Mouse (Mus musculus): ENCODE data around the gene Olfr1065. TPM values are rescaled to one million over a fixed set of nuclear protein-coding genes. Genes with fewer than 3 reads are reported as not detected.

The Olfr1065 gene
- total and polyA plus RNA-seq, 3 experiments, result not detected

DNA sequence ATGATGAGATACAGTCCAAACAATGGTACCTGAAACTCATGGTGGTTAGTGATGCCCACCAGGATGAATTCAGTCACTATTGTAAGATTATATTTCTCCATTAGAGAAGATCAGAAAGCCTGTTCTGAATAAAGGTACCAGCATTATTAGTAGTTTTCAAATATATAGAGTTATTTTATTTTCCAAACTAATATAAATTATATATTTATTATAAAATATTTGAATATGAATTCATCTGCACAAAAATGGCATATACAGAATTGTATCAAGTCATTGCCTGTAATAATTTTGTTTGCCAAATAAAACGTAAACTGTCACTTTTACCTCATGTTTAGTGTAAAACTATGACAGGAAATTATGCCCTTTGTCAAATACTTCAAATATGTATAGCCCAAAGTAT, 36.4 kb downstream of the Olfr1065 start, which contains the start of gene Olfr1061:
Olfr1061 (minus strand) TSS at position 101 of the 400 bp plus-strand sequence.
- Histone ChIP-seq H3K4me3 (no peak within 1 kb of the TSS), H3K4me1 (ENCODE audit: control insufficient read depth, insufficient read depth, low read length) (no peaks in the 10 kb centered on the region), H3K27me3 (ENCODE audit: control insufficient read depth, insufficient read depth, low read length) (no peaks in the 10 kb centered on the region), H3K79me2 (replicated peaks; ENCODE audit: control insufficient read depth, insufficient read depth, low read length) (no peaks in the 10 kb centered on the region), H3K27ac (no peak within 1 kb of the TSS), H3K36me3 (ENCODE audit: control insufficient read depth, insufficient read depth, low read length) (no peaks in the 10 kb centered on the region), H3K9ac (ENCODE audit: low read depth, low read length) (no peak within 1 kb of the TSS)
- intact Hi-C loops (cut with DNase I), result no loop called here
- 45% methylated on average over 1 of the region's 1 CpGs for WGBS
- TF ChIP-seq CTCF (IDR thresholded peaks at IDR 0.05) (no peak), POLR2A (IDR thresholded peaks at IDR 0.05; ENCODE audit: insufficient read depth, low read depth, low read length) (no peak), EP300 (IDR thresholded peaks at IDR 0.05; ENCODE audit: insufficient read depth, low read depth, low read length) (no peak)
- no peak for DNase-seq

DNA sequence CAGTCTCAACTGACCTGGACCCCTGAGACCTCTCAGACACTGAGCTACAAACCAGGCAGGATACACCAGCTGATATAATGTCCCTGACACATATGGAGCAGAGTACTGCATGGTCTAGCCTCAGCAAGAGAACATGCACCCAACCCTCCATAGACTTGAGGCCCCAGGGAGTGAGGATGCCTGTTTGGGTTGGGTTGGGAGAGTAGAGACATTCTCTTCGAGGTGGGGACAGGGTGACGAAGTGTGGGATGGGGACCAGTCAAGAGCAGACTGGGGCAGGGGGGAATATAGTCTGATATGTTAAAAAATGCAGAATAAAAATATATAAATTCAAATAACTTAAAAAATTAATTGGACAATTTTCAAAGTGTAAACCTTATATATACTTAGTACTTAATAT, 55.3 kb downstream of the Olfr1065 start:
- no peaks in the 10 kb centered on the region for H3K4me1 ChIP-seq (ENCODE audit: control insufficient read depth, insufficient read depth, low read length)
- WGBS, result 54% methylated on average over 2 of the region's 2 CpGs
- H3K79me2 ChIP-seq (replicated peaks; ENCODE audit: control insufficient read depth, insufficient read depth, low read length), result no peaks in the 10 kb centered on the region
- TF ChIP-seq CTCF (IDR thresholded peaks at IDR 0.05), result no peak
- no peak for TF ChIP-seq POLR2A (IDR thresholded peaks at IDR 0.05; ENCODE audit: insufficient read depth, low read depth, low read length)
- TF ChIP-seq EP300 (IDR thresholded peaks at IDR 0.05; ENCODE audit: insufficient read depth, low read depth, low read length), result no peak
- no peak for DNase-seq
- H3K4me3 ChIP-seq, result no peak overlapping the region
- no peaks in the 10 kb centered on the region for H3K27me3 ChIP-seq (ENCODE audit: control insufficient read depth, insufficient read depth, low read length)
- H3K36me3 ChIP-seq (ENCODE audit: control insufficient read depth, insufficient read depth, low read length), result no peaks in the 10 kb centered on the region
- intact Hi-C loops (cut with DNase I), result no loop called here
- no peak overlapping the region for H3K27ac ChIP-seq
- no peak overlapping the region for H3K9ac ChIP-seq (ENCODE audit: low read depth, low read length)

Other genes with a start within 250 kb of the Olfr1065 start
- not detected for gene Olfr1045, start 247.6 kb downstream of the Olfr1065 start, total RNA-seq (2021)
- not detected in 2 replicates for gene Olfr1045, start 247.6 kb downstream of the Olfr1065 start, polyA plus RNA-seq (2012; rRNA removed)
- not detected for gene Olfr1046, start 231.3 kb downstream of the Olfr1065 start, total RNA-seq (2021)
- not detected in 2 replicates for gene Olfr1046, start 231.3 kb downstream of the Olfr1065 start, polyA plus RNA-seq (2012; rRNA removed)
- gene Olfr1047, start 219.2 kb downstream of the Olfr1065 start, total RNA-seq (2021), result not detected
- gene Olfr1047, start 219.2 kb downstream of the Olfr1065 start, polyA plus RNA-seq (2012; rRNA removed), result not detected in 2 replicates
- gene Olfr1048, start 210.3 kb downstream of the Olfr1065 start, total RNA-seq (2021), result not detected
- not detected in 2 replicates for gene Olfr1048, start 210.3 kb downstream of the Olfr1065 start, polyA plus RNA-seq (2012; rRNA removed)
- not detected for gene Olfr1049, start 192.3 kb downstream of the Olfr1065 start, total RNA-seq (2021)
- not detected in 2 replicates for gene Olfr1049, start 192.3 kb downstream of the Olfr1065 start, polyA plus RNA-seq (2012; rRNA removed)
- not detected for gene Olfr1051, start 171.5 kb downstream of the Olfr1065 start, total RNA-seq (2021)
- gene Olfr1051, start 171.5 kb downstream of the Olfr1065 start, polyA plus RNA-seq (2012; rRNA removed), result not detected in 2 replicates
- not detected for gene Olfr1052, start 158.1 kb downstream of the Olfr1065 start, total RNA-seq (2021)
- gene Olfr1052, start 158.1 kb downstream of the Olfr1065 start, polyA plus RNA-seq (2012; rRNA removed), result not detected in 2 replicates
- gene Olfr1053, start 135.3 kb downstream of the Olfr1065 start, total RNA-seq (2021), result not detected
- not detected in 2 replicates for gene Olfr1053, start 135.3 kb downstream of the Olfr1065 start, polyA plus RNA-seq (2012; rRNA removed)
- gene Olfr1054, start 115.2 kb downstream of the Olfr1065 start, total RNA-seq (2021), result not detected
- gene Olfr1054, start 115.2 kb downstream of the Olfr1065 start, polyA plus RNA-seq (2012; rRNA removed), result not detected in 2 replicates
- not detected for gene Olfr1055, start 100.3 kb downstream of the Olfr1065 start, total RNA-seq (2021)
- gene Olfr1055, start 100.3 kb downstream of the Olfr1065 start, polyA plus RNA-seq (2012; rRNA removed), result not detected in 2 replicates
- gene Olfr1056, start 88.1 kb downstream of the Olfr1065 start, total RNA-seq (2021), result not detected
- gene Olfr1056, start 88.1 kb downstream of the Olfr1065 start, polyA plus RNA-seq (2012; rRNA removed), result not detected in 2 replicates
- gene Olfr1057, start 72.2 kb downstream of the Olfr1065 start, total RNA-seq (2021), result not detected
- gene Olfr1057, start 72.2 kb downstream of the Olfr1065 start, polyA plus RNA-seq (2012; rRNA removed), result not detected in 2 replicates
- gene Olfr1058, start 62.0 kb downstream of the Olfr1065 start, total RNA-seq (2021), result not detected
- gene Olfr1058, start 62.0 kb downstream of the Olfr1065 start, polyA plus RNA-seq (2012; rRNA removed), result not detected in 2 replicates
- not detected for gene Olfr1061, start 36.5 kb downstream of the Olfr1065 start, total RNA-seq (2021)
- not detected in 2 replicates for gene Olfr1061, start 36.5 kb downstream of the Olfr1065 start, polyA plus RNA-seq (2012; rRNA removed)
- gene Olfr1062, start 23.8 kb downstream of the Olfr1065 start, total RNA-seq (2021), result not detected
- gene Olfr1062, start 23.8 kb downstream of the Olfr1065 start, polyA plus RNA-seq (2012; rRNA removed), result not detected in 2 replicates
- gene Olfr1066, start 5.7 kb upstream of the Olfr1065 start, total RNA-seq (2021), result not detected
- gene Olfr1066, start 5.7 kb upstream of the Olfr1065 start, polyA plus RNA-seq (2012; rRNA removed), result not detected in 2 replicates
- not detected for gene Olfr228, start 36.8 kb upstream of the Olfr1065 start, total RNA-seq (2021)
- not detected in 2 replicates for gene Olfr228, start 36.8 kb upstream of the Olfr1065 start, polyA plus RNA-seq (2012; rRNA removed)
- gene Olfr1076, start 57.9 kb upstream of the Olfr1065 start, total RNA-seq (2021), result not detected
- gene Olfr1076, start 57.9 kb upstream of the Olfr1065 start, polyA plus RNA-seq (2012; rRNA removed), result not detected in 2 replicates
- gene Olfr1079, start 91.9 kb upstream of the Olfr1065 start, total RNA-seq (2021), result not detected
- gene Olfr1079, start 91.9 kb upstream of the Olfr1065 start, polyA plus RNA-seq (2012; rRNA removed), result not detected in 2 replicates
- not detected for gene Olfr1080, start 107.6 kb upstream of the Olfr1065 start, total RNA-seq (2021)
- not detected in 2 replicates for gene Olfr1080, start 107.6 kb upstream of the Olfr1065 start, polyA plus RNA-seq (2012; rRNA removed)
- not detected for gene Olfr1082, start 148.4 kb upstream of the Olfr1065 start, total RNA-seq (2021)
- not detected in 2 replicates for gene Olfr1082, start 148.4 kb upstream of the Olfr1065 start, polyA plus RNA-seq (2012; rRNA removed)
- not detected for gene Olfr1084, start 189.1 kb upstream of the Olfr1065 start, total RNA-seq (2021)
- gene Olfr1084, start 189.1 kb upstream of the Olfr1065 start, polyA plus RNA-seq (2012; rRNA removed), result not detected in 2 replicates
- not detected for gene Olfr1085, start 211.4 kb upstream of the Olfr1065 start, total RNA-seq (2021)
- not detected in 2 replicates for gene Olfr1085, start 211.4 kb upstream of the Olfr1065 start, polyA plus RNA-seq (2012; rRNA removed)
- not detected for gene Olfr1086, start 229.5 kb upstream of the Olfr1065 start, total RNA-seq (2021)
- not detected in 2 replicates for gene Olfr1086, start 229.5 kb upstream of the Olfr1065 start, polyA plus RNA-seq (2012; rRNA removed)
- gene Olfr1087, start 247.8 kb upstream of the Olfr1065 start, total RNA-seq (2021), result not detected
- gene Olfr1087, start 247.8 kb upstream of the Olfr1065 start, polyA plus RNA-seq (2012; rRNA removed), result not detected in 2 replicates

All from heart, adult 2 months (tissue).